Mouse (Mus musculus): ENCODE measurements around the gene Hes1.

DNA sequence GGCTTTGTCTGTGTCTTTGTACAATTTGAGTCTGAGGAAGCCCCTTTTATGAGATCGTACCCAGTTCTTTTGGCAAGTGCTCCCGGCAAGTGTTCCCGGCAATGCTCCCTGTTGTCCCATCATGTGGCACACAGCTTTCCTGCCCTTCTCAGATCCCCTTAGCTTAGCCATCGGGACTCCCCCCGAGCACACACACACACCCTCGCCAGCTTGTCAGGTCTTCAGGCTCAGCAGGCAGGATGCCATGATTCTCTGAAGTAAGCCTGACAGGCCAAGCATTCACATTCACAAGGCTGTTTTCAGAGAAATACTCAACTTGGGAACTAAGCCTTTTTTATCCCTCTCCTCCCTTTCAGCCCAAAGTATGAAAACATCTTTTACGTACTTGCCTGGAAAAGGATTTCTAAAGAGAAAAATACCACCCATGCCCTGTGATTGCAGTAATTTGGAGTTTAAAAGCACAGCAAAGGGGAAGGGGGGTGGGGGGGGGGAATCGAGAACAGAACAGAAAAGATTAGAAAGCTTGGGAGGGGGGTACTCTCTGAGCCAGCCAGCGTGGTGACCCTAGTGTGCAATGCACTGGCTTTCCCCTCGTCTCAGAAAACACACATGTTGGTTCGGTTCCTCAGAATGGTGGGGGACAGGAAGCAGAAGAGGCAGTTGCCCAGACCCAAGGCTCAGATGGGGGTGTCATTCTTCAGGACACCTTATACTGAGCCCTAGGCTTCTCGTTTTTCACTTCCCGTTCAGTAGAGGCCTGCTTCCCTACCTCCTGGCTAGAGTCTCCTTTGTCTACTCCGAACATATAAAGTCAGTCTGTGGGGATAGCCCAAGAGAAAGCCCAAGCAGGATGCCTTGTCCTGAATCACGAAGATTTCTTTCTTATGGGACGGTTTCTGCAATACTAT, 41.0 kb upstream of the Hes1 start:
- no peak for TF ChIP-seq CTCF (IDR thresholded peaks at IDR 0.05; ENCODE audit: borderline replicate concordance, insufficient read depth, low read length)
- no peak for TF ChIP-seq POLR2A (IDR thresholded peaks at IDR 0.05; ENCODE audit: low read depth, low read length)
